Mouse (Mus musculus): Measurements from ENCODE around the gene Ltbp1. TPM values are rescaled to one million over a fixed set of nuclear protein-coding genes. Genes with fewer than 3 reads are reported as not detected.

Gene Ltbp1
- polyA plus RNA-seq, 1 experiment from 2014 or later: 4.8 TPM

DNA sequence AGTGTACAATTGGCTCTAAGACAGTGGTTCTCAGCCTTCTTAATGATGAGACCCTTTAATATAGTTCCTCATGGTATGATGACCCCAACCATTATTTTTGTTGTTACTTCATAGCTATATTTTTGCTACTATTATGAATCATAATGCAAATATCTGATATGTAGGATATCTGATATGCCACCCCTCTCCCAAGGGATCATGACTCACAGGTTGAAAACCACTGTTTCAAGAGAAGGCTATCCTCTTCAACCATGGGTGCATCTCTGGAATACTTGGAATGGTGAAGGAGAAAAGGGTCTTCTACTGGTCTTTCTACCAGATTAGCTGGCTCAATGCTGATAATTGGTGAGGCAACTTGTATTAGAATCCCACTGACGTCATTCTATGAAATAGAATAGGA, 21.3 kb upstream of the Ltbp1 start:
- H3K27me3 ChIP-seq (ENCODE audit: insufficient read depth, poor library complexity, severe bottlenecking): no peaks in the 10 kb centered on the region
- H3K36me3 ChIP-seq: no peaks in the 10 kb centered on the region
- no peaks in the 10 kb centered on the region; the same call in 1 of the 2 replicates for H3K9me3 ChIP-seq
- 92% methylated on average over 1 of the region's 1 CpGs for WGBS
- H3K4me3 ChIP-seq: no peak overlapping the region
- peaks cover 12% of the 10 kb centered on the region for H3K4me1 ChIP-seq (replicated peaks)
- H3K27ac ChIP-seq: no peak overlapping the region
- DNase-seq (ENCODE audit: low spot score): no peak

DNA sequence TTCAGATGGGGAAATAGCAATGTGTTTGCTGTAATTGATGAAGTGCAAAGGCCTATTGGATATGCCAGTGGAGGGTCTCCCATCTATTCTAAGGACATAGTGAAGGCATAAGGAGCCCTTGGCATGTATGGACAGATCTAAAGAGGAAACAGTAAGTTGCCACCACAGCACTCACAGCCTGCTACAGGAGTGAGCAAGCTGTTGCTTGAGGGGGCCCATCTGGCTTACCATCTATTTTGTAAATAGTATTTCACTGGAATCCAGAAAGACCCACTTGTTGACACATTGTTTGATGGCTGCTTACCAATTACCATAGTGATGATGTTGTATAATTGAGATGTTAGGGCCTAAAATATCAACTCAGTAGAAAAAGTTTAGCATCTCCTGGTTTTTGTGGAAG, 20.7 kb upstream of the Ltbp1 start:
- H3K27me3 ChIP-seq (ENCODE audit: insufficient read depth, poor library complexity, severe bottlenecking): no peaks in the 10 kb centered on the region
- peaks cover 2% of the 10 kb centered on the region; the same call in 1 of the 2 replicates for H3K9me3 ChIP-seq
- no peak for DNase-seq (ENCODE audit: low spot score)
- H3K27ac ChIP-seq: no peak overlapping the region
- H3K4me1 ChIP-seq (replicated peaks): peaks cover 12% of the 10 kb centered on the region
- no peak overlapping the region for H3K4me3 ChIP-seq
- H3K36me3 ChIP-seq: no peaks in the 10 kb centered on the region

DNA sequence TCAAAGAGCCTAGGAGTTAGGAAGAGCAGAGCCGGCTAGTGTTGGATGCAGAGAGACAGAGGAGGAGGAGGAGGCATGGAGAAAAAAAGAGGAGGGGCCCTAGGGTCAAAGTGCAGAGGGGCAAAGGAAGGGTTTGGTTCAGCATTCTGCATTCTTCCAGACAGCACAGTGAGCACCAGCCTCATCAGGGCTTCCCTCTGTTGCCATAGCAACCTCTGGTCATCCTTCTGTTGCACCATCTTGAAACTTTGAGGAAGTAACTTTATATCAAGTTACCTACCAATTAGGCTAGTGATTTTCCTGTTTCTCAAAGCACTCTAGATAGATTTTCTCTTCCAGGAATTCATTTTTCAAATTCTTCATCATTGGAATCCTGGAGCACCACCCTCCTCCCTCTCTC, 18.3 kb upstream of the Ltbp1 start:
- Histone ChIP-seq H3K4me1 (replicated peaks) (peaks cover 12% of the 10 kb centered on the region), H3K36me3 (no peaks in the 10 kb centered on the region), H3K27me3 (ENCODE audit: insufficient read depth, poor library complexity, severe bottlenecking) (no peaks in the 10 kb centered on the region), H3K9me3 (peaks cover 6% of the 10 kb centered on the region; the same call in 1 of the 2 replicates), H3K4me3 (no peak overlapping the region), H3K27ac (peak overlapping the region; percentile 43; the same call in 1 of the 2 replicates)
- 29% methylated on average over 1 of the region's 1 CpGs for WGBS
- DNase-seq (ENCODE audit: low spot score): no peak

DNA sequence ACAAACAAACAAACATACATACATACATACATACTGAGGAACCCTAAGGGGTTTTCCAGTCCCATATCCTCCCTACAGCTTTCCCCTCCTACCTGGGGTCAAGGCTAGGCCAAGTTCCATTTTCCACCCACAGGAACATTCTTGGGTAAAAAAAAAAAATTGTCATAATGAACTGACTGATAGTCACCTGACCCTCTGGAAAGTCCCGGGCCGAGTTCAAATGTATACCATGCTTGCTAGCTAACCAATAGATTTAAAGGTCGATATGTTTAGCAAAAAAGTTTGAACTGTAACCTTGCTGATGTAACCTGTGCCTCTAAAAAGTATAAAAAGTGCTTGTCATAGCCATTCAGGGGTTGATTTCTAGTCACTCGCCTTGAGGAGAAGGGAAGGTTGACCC, 15.7 kb upstream of the Ltbp1 start:
- WGBS: 94% methylated on average over 4 of the region's 4 CpGs
- H3K4me3 ChIP-seq: no peak overlapping the region
- no peak overlapping the region for H3K27ac ChIP-seq
- no peaks in the 10 kb centered on the region for H3K27me3 ChIP-seq (ENCODE audit: insufficient read depth, poor library complexity, severe bottlenecking)
- peaks cover 6% of the 10 kb centered on the region; the same call in 1 of the 2 replicates for H3K9me3 ChIP-seq
- no peak for DNase-seq (ENCODE audit: low spot score)
- peaks cover 23% of the 10 kb centered on the region for H3K4me1 ChIP-seq (replicated peaks)
- no peaks in the 10 kb centered on the region for H3K36me3 ChIP-seq

DNA sequence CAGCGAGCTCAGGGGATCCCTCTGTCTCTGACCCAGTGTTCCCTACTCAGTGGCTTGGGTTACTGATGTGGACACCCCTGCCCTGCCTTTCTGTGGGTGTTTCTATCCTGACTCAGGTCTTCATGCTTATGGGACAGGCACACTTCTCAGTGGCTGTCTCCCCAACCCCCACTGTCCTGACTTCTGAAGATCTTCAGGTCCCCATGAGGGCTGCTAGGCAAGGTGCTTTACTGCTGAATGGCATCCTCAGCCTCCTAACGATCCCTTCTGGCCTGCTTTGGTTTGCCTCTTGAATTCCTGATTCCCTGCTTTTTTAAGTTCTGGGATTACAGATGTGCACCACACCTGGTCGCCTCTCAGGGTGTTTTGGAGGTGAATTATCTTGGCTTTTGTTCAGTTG, 14.8 kb upstream of the Ltbp1 start:
- Histone ChIP-seq H3K36me3 (no peaks in the 10 kb centered on the region), H3K4me3 (no peak overlapping the region), H3K27ac (no peak overlapping the region), H3K4me1 (replicated peaks) (peaks cover 32% of the 10 kb centered on the region), H3K9me3 (peaks cover 6% of the 10 kb centered on the region; the same call in 1 of the 2 replicates), H3K27me3 (ENCODE audit: insufficient read depth, poor library complexity, severe bottlenecking) (no peaks in the 10 kb centered on the region)
- WGBS: 84% methylated on average over 3 of the region's 3 CpGs
- DNase-seq (ENCODE audit: low spot score): no peak

DNA sequence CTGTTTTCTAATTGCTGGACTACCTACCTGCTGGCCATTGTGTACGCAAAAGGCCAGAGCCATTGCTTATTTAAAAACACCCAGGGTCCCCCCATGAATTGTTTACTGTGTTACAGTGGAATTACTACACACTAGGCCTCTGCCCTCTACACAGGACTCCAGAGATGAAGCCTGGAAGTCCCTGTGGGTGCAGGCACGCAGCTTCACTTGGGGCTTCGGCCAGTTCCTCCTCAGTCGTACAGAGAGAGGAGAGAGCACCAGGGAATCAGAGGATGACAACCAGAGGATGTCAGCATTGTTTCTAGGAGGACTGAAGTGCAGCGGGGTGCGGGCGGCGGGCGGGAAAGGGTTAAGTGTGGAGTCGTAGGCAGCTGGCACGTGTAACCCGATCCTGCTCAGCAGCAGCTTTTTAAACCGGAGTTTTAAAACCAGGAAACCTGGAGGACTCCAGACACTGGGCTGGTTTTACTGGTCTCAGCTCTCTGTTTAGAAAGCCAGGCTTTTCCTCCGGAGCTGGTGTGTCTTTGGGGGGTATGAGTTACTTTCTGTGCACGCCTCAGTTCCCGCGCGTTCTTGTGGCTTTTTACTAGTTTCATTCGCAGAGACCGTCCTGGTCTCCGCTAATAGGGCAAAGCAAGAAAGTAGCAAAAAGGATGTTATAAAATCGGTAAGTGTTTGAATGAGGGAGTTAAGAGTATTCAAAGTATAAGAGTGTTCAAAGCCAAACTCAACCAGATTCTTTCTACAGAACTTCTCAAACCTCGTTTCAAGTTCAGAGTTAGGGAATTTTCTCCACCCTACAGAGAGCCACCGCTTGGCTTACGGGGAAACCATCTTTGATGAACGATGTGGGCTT, 11.4 kb upstream of the Ltbp1 start:
- H3K27me3 ChIP-seq (ENCODE audit: insufficient read depth, poor library complexity, severe bottlenecking): no peaks in the 10 kb centered on the region
- H3K27ac ChIP-seq: peak overlapping the region; percentile 84
- DNase-seq (ENCODE audit: low spot score): peak; percentile 84
- H3K9me3 ChIP-seq: peaks cover 9% of the 10 kb centered on the region; the same call in 1 of the 2 replicates
- WGBS: 3% methylated on average over 26 of the region's 26 CpGs
- peaks cover 20% of the 10 kb centered on the region for H3K4me1 ChIP-seq (replicated peaks)
- no peaks in the 10 kb centered on the region for H3K36me3 ChIP-seq
- peak overlapping the region; percentile 48 for H3K4me3 ChIP-seq

DNA sequence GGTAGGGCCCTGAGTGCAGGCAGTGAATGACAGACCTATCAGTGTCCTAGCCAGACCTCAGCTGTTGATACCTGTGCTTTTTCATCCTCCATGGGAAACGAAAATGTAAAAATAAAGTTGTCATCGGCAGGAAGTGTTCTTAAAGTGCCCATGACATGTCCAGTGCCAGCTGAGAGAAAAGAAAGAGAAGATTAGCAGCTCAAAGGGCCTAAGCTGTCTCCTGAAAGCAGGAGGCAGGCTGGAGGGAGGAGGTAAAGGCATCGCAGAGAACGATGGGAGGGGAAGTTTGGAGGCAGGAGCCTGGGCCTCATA, 10.8 kb upstream of the Ltbp1 start:
- Histone ChIP-seq H3K9me3 (peaks cover 8% of the 10 kb centered on the region; the same call in 1 of the 2 replicates), H3K4me3 (peak overlapping the region; percentile 48), H3K4me1 (replicated peaks) (peaks cover 20% of the 10 kb centered on the region), H3K27ac (peak overlapping the region; percentile 84), H3K36me3 (no peaks in the 10 kb centered on the region), H3K27me3 (ENCODE audit: insufficient read depth, poor library complexity, severe bottlenecking) (no peaks in the 10 kb centered on the region)
- peak; percentile 35 for DNase-seq (ENCODE audit: low spot score)
- under 1% methylated on average over 4 of the region's 4 CpGs for WGBS

DNA sequence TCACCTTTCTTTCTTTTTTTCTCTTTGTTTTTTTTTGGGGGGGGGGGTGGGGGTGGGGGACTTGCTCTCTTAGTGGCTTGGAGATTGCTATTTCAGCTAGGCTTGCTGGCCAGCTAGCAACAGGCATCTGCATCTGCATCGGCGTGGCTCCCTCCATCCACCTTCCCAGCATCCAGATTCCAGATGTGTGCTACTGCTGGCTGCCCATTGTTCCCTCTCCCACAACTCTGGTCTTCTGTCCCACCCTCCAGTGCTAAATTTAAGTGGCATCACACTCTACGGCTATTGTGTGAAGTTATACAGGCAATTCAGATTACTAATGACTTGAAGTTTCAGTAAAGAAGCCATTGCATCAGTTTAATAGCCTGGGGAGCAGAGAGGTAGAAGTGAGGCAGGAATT, 10.1 kb upstream of the Ltbp1 start:
- 34% methylated on average over 3 of the region's 3 CpGs for WGBS
- DNase-seq (ENCODE audit: low spot score): no peak
- no peaks in the 10 kb centered on the region for H3K27me3 ChIP-seq (ENCODE audit: insufficient read depth, poor library complexity, severe bottlenecking)
- no peaks in the 10 kb centered on the region for H3K36me3 ChIP-seq
- peak overlapping the region; percentile 84; the same call in 1 of the 2 replicates for H3K27ac ChIP-seq
- 0 out of 2 replicates have a peak, but pooled peaks cover 3% of the 10 kb centered on the region for H3K9me3 ChIP-seq
- H3K4me3 ChIP-seq: no peak overlapping the region
- peaks cover 20% of the 10 kb centered on the region for H3K4me1 ChIP-seq (replicated peaks)

DNA sequence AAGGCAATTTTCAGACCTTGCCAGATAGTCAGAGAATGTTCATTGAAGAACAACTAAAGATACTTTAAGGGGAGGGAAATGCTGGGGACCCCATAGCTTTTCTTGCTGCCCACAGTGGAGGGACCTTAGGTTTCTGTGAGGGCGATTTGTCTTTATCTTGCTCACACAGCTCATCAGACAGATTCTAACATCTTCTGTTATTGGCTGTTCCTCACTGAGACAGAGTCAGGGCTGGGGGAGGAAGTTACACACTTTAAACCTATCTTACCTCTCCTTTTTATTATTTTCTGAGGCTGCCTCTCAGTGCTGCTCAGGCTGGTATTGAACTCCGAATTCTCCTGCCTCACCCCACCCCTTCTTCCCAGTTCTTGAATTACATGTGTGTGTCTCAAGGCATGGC, 5.3 kb upstream of the Ltbp1 start:
- Histone ChIP-seq H3K36me3 (no peaks in the 10 kb centered on the region), H3K4me1 (replicated peaks) (peaks cover 5% of the 10 kb centered on the region), H3K4me3 (no peak overlapping the region), H3K9me3 (0 out of 2 replicates have a peak, but pooled peaks cover 3% of the 10 kb centered on the region), H3K27ac (no peak overlapping the region), H3K27me3 (ENCODE audit: insufficient read depth, poor library complexity, severe bottlenecking) (peaks cover 4% of the 10 kb centered on the region; the same call in 1 of the 2 replicates)
- no peak for DNase-seq (ENCODE audit: low spot score)
- 83% methylated on average over 2 of the region's 2 CpGs for WGBS

DNA sequence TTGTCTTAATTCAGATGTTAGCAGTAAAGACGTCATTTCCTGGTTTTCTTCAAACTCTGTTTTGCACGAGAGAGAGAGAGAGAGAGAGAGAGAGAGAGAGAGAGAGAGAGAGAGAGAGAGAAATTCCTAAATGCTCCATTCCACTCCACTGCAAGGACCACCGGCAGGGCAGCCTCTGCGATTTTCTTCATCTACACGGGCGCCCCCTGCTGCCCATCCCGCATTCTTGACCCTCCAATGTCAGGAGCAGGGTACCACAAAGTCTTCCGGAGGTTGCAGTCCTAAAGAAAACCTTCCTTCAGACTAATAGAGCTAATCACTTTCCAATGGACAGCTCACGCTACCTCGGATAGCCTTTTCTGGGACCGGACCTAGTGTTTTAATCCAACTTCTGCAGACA, 548 bp upstream of the Ltbp1 start:
- H3K4me1 ChIP-seq (replicated peaks): peaks cover 15% of the 10 kb centered on the region
- H3K4me3 ChIP-seq: peak overlapping the region; percentile 92
- under 1% methylated on average over 11 of the region's 11 CpGs for WGBS
- H3K36me3 ChIP-seq: no peaks in the 10 kb centered on the region
- peaks cover 25% of the 10 kb centered on the region for H3K27me3 ChIP-seq (ENCODE audit: insufficient read depth, poor library complexity, severe bottlenecking)
- H3K27ac ChIP-seq: peak overlapping the region; percentile 91
- DNase-seq (ENCODE audit: low spot score): peak; percentile 88
- no peaks in the 10 kb centered on the region for H3K9me3 ChIP-seq

DNA sequence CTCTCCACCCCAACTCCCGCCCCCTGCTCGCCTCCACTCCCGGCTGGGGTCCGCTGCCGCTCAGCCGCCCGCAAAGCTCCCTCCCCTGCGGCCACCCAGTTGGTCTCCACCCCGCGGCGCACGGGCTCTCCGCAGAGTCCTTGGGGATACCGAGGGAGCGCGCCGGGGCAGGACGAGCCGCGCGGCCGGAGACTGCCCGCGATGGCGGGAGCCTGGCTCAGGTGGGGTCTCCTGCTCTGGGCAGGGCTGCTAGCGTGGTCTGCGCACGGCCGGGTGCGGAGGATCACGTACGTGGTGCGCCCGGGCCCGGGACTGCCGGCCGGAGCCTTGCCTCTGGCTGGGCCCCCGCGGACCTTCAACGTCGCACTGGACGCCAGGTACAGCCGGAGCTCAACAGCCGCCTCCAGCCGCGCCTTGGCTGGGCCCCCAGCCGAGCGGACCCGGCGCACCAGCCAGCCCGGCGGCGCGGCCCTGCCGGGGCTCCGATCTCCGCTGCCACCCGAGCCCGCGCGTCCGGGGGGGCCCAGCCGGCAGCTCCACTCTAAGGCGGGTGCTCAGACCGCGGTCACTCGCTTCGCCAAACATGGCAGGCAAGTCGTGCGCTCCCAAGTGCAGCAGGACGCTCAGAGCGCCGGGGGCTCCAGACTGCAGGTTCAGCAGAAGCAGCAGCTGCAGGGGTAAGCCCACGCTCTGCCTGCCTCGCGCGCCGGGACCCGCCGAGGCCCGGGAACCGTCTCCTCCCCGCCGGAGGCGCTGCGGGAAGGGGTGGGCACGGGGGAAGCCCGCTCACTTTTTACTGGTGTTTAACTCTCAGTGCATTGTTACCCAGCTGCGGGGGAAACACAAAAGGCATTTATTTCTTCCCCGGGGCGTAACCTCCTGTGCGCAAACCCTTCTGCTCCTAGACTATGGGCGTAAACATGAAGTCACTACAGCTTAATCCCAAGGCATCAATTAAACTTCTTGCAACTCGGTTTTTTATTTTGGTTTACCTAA, 615 bp downstream of the Ltbp1 start:
- no peaks in the 10 kb centered on the region for H3K9me3 ChIP-seq
- DNase-seq (ENCODE audit: low spot score): peak; percentile 72
- peak overlapping the region; percentile 92 for H3K4me3 ChIP-seq
- H3K27ac ChIP-seq: peak overlapping the region; percentile 91
- H3K36me3 ChIP-seq: no peaks in the 10 kb centered on the region
- WGBS: under 1% methylated on average over 94 of the region's 94 CpGs
- peaks cover 15% of the 10 kb centered on the region for H3K4me1 ChIP-seq (replicated peaks)
- peaks cover 25% of the 10 kb centered on the region for H3K27me3 ChIP-seq (ENCODE audit: insufficient read depth, poor library complexity, severe bottlenecking)

DNA sequence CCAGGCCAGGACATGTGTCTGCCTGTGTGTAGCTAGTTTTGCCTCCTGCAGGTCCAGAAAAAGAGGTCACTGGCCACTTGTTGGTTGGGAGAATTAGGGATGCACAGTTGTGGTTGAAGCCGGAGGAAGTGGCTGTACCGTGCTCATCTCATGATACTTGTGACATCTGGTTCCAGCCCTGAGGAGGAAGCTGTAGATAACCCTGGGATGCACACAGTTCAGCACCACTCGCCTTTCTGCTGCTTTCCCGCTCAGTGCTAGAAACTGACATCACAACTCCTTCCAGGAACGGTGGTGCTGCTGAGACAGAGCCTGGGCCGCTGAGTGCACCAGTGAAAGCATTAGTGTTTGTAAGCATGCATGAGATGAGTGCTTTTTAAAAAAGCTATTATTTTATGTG, 5.6 kb downstream of the Ltbp1 start:
- 79% methylated on average over 6 of the region's 6 CpGs for WGBS
- no peak overlapping the region for H3K27ac ChIP-seq
- no peaks in the 10 kb centered on the region for H3K36me3 ChIP-seq
- no peak overlapping the region for H3K4me3 ChIP-seq
- no peaks in the 10 kb centered on the region for H3K9me3 ChIP-seq
- H3K4me1 ChIP-seq (replicated peaks): peaks cover 21% of the 10 kb centered on the region
- H3K27me3 ChIP-seq (ENCODE audit: insufficient read depth, poor library complexity, severe bottlenecking): peaks cover 20% of the 10 kb centered on the region
- no peak for DNase-seq (ENCODE audit: low spot score)
